Mouse (Mus musculus) midbrain, embryonic 12.5 days (tissue): ENCODE results near the gene Tuba1b. TPM values are rescaled to one million over a fixed set of nuclear protein-coding genes. Genes with fewer than 3 reads are reported as not detected.

Experiments used
- ATAC-seq: fragments of 200-750 bp; cut with Nextera tagmentation; 2 replicates; pipeline ENCODE4 v1.8.0; 2017; ENCODE audit warnings: low read depth, moderate TSS enrichment, moderate library complexity; ENCODE audit not compliant: low FRiP score
- H3K27ac ChIP-seq: fragments of 300-500 bp; sonication (generic); replicated peaks from 2 replicates; pipeline ENCODE4 v1.5.1; 2016; ENCODE audit warnings: mild to moderate bottlenecking
- H3K27me3 ChIP-seq: fragments of 300-500 bp; sonication (generic); 2 replicates; pipeline ENCODE4 v1.6.1; 2016; ENCODE audit warnings: mild to moderate bottlenecking
- H3K36me3 ChIP-seq: fragments of 300-500 bp; sonication (generic); 2 replicates; pipeline ENCODE4 v1.6.1; 2016
- H3K4me1 ChIP-seq: fragments of 300-500 bp; sonication (generic); 2 replicates; pipeline ENCODE4 v1.6.1; 2016
- H3K4me2 ChIP-seq: fragments of 300-500 bp; sonication (generic); replicated peaks from 2 replicates; pipeline ENCODE4 v1.6.1; 2016; ENCODE audit warnings: mild to moderate bottlenecking, moderate library complexity
- H3K4me3 ChIP-seq: fragments of 300-500 bp; sonication (generic); 2 replicates; pipeline ENCODE4 v1.5.1; 2016; ENCODE audit warnings: mild to moderate bottlenecking
- H3K9ac ChIP-seq: fragments of 300-500 bp; sonication (generic); replicated peaks from 2 replicates; pipeline ENCODE4 v1.6.1; 2016; ENCODE audit warnings: mild to moderate bottlenecking, moderate library complexity
- H3K9me3 ChIP-seq: fragments of 300-500 bp; sonication (generic); 2 replicates; pipeline ENCODE4 v1.6.1; 2016; ENCODE audit warnings: mild to moderate bottlenecking
- WGBS: fragments of 180-500 bp; shearing (Covaris S2); methylation state at CpG from one replicate; pipeline ENCODE4 v1.1.7; 2016; 5-methylcytosine and 5-hydroxymethylcytosine counted together
- polyA plus RNA-seq: library from polyadenylated mRNA; unstranded; fragments of >200 nt; fragmentation: Nextera tagmentation; extraction: Ambion mirVana; gene quantifications from 2 replicates; pipeline ENCODE4 v1.2.1, GENCODE M21; 2016

The Tuba1b gene
- polyA plus RNA-seq, 1 experiment from 2014 or later, result 1,635 TPM

DNA sequence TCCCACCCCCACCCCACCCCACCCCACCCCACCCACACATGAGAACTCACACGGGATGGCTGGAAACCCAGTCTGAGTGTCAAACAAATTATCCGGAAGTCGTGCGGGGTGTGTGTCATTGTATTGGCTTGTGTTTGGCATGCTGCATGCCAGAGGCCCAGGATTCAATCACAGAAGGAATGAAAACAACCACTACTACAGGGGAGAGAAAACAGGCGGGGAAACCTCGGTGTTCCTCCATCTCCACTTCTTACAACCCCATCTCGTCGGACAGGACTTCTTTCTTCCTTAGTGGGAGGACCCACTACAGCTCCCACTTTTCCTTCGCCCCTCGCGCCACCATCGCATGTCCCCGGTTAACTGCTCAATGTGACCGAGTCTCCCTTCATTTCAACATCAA lies 17.3 kb downstream of the Tuba1b start:
- H3K4me2 ChIP-seq, result peak overlapping the region; percentile 86
- no peaks in the 10 kb centered on the region for H3K9me3 ChIP-seq
- peak overlapping the region; percentile 96 for H3K27ac ChIP-seq
- H3K36me3 ChIP-seq, result peaks cover 28% of the 10 kb centered on the region
- peak overlapping the region; percentile 91 for H3K9ac ChIP-seq
- WGBS, result under 1% methylated on average over 14 of the region's 14 CpGs
- ATAC-seq, result no peak
- H3K27me3 ChIP-seq, result no peaks in the 10 kb centered on the region
- H3K4me1 ChIP-seq, result peaks cover 30% of the 10 kb centered on the region
- peak overlapping the region; percentile 91 for H3K4me3 ChIP-seq

GRCm38 (mm10) chr15:98916016-98916415 lies 18.3 kb downstream of the Tuba1b start:
- H3K9me3 ChIP-seq, result no peaks in the 10 kb centered on the region
- peak overlapping the region; percentile 86 for H3K4me2 ChIP-seq
- H3K9ac ChIP-seq, result peak overlapping the region; percentile 91
- no peak overlapping the region for H3K27ac ChIP-seq
- no peak for ATAC-seq
- 91% methylated on average over 4 of the region's 4 CpGs for WGBS
- H3K27me3 ChIP-seq, result no peaks in the 10 kb centered on the region
- H3K4me1 ChIP-seq, result peaks cover 30% of the 10 kb centered on the region
- H3K4me3 ChIP-seq, result peak overlapping the region; percentile 91
- H3K36me3 ChIP-seq, result peaks cover 39% of the 10 kb centered on the region

- WGBS, result 89% methylated on average over 6 of the region's 6 CpGs
- Histone ChIP-seq H3K27ac (no peak overlapping the region), H3K9ac (no peak overlapping the region), H3K27me3 (no peaks in the 10 kb centered on the region), H3K9me3 (no peaks in the 10 kb centered on the region), H3K36me3 (peaks cover 50% of the 10 kb centered on the region), H3K4me3 (no peak overlapping the region), H3K4me2 (no peak overlapping the region), H3K4me1 (peaks cover 30% of the 10 kb centered on the region)
- no peak for ATAC-seq
Observed at GRCm38 (mm10) chr15:98914903-98915302, 19.5 kb downstream of the Tuba1b start.

DNA sequence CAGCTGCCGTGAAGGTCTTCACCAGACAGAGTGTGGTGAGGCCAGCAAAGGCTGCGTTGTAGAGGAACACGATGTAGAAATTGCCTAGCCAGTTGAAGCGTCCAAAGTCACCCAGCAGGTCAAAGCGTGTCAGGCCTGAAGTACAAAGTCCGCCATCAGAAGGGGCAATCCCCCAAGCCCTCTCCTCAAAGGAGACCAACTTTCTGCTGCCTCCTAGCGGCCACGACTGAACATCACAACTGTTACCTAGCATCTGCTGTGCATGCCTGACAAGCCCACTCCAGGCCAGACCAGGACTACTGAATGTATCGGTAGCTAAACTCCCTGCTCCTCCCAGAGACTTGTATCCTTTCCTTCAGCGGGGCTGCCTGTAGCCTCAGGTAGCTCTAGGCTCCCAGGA lies 29.7 kb downstream of the Tuba1b start:
- H3K9me3 ChIP-seq, result no peaks in the 10 kb centered on the region
- no peaks in the 10 kb centered on the region for H3K4me1 ChIP-seq
- H3K4me2 ChIP-seq, result no peak overlapping the region
- WGBS, result 27% methylated on average over 10 of the region's 10 CpGs
- peaks cover 11% of the 10 kb centered on the region for H3K27me3 ChIP-seq
- no peak overlapping the region for H3K9ac ChIP-seq
- H3K36me3 ChIP-seq, result peaks cover 64% of the 10 kb centered on the region
- ATAC-seq, result no peak
- no peak overlapping the region for H3K4me3 ChIP-seq
- no peak overlapping the region for H3K27ac ChIP-seq

GRCm38 (mm10) chr15:98902600-98902999 lies 31.8 kb downstream of the Tuba1b start:
- Histone ChIP-seq H3K27me3 (peaks cover 31% of the 10 kb centered on the region), H3K4me1 (peaks cover 9% of the 10 kb centered on the region), H3K4me2 (no peak overlapping the region), H3K4me3 (no peak overlapping the region), H3K9me3 (no peaks in the 10 kb centered on the region), H3K9ac (no peak overlapping the region), H3K36me3 (peaks cover 43% of the 10 kb centered on the region), H3K27ac (no peak overlapping the region)
- ATAC-seq, result no peak
- WGBS, result 94% methylated on average over 2 of the region's 2 CpGs

DNA sequence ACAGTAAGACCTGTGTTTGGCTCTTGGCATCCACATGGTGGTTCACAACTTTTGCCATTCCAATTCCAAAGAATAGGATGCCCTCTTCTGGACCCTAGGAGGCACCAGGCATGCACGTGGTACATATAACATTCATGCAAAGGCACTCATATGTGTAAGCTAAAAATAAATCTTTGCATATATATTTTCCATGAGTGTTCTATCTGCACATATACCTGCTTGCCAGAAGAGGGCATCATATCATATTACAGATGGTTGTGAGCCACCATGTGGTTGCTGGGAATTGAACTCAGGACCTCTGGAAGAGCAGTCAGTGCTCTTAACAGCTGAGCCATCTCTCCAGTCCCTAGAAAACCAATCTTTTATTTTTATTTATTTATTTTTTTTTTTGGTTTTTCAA lies 32.8 kb downstream of the Tuba1b start:
- no peak for ATAC-seq
- 62% methylated on average over 1 of the region's 1 CpGs for WGBS
- peaks cover 34% of the 10 kb centered on the region for H3K36me3 ChIP-seq
- no peak overlapping the region for H3K27ac ChIP-seq
- H3K4me2 ChIP-seq, result no peak overlapping the region
- no peak overlapping the region for H3K9ac ChIP-seq
- no peak overlapping the region for H3K4me3 ChIP-seq
- peaks cover 42% of the 10 kb centered on the region for H3K27me3 ChIP-seq
- H3K4me1 ChIP-seq, result peaks cover 16% of the 10 kb centered on the region
- no peaks in the 10 kb centered on the region for H3K9me3 ChIP-seq

DNA sequence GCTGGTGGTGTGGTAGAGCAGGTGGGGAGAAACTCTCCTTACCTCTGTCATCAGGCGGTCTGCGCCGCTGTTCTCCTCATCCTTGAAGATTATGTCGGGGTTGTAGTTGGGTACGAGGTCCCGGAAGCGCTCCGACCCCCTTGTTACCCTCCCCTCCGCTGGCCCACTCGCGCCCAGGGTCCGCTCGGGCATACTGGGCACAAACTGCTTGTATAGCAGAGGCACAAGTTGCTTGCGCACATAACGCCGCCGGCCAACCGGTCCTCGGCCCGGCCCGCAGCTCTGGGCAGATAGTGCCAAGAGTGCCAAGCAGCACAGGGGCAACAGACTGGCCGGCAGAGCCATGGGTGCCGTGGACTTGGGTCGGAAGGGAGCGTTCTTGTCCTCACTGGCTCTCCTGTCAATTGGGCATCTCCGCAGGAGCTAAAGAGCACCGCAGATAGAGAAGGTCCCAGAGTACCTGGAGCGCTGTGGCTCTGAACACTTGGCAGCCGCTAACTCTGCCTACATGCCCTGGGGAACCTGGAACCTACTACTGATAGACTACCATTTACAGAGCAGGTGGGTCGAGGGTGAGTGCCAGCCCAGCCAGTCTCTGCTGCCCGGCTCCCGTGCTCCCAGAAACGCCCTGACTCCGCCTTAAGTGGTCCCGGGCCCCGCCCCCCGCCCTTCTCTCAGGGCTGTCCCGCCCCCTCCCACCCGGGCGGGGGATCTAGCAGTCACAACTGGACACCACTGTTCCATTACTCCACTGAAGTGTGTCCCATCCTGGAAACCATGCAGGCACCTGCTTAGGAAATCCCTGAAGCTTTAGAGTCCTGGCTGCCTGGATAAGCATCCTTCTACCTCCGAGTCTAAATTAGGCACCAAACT lies 36.2 kb downstream of the Tuba1b start, which contains the start of gene Dhh:
Dhh (minus strand) TSS at position 613 of the 873 bp plus-strand sequence.
- Histone ChIP-seq H3K36me3 (peaks cover 3% of the 10 kb centered on the region; the same call in 1 of the 2 replicates), H3K4me2 (peak within 1 kb of the TSS; percentile 39), H3K4me1 (peaks cover 44% of the 10 kb centered on the region), H3K27ac (no peak within 1 kb of the TSS), H3K9ac (peak within 1 kb of the TSS; percentile 4; the same call in 1 of the 2 replicates), H3K4me3 (peak within 1 kb of the TSS; percentile 16), H3K27me3 (peaks cover 76% of the 10 kb centered on the region), H3K9me3 (no peaks in the 10 kb centered on the region)
- no peak for ATAC-seq
- under 1% methylated on average over 41 of the region's 41 CpGs for WGBS

GRCm38 (mm10) chr15:98897495-98897894 lies 36.9 kb downstream of the Tuba1b start:
- no peaks in the 10 kb centered on the region for H3K36me3 ChIP-seq
- H3K4me2 ChIP-seq, result peak overlapping the region; percentile 39; the same call in 1 of the 2 replicates
- H3K4me3 ChIP-seq, result peak overlapping the region; percentile 16
- 3% methylated on average over 10 of the region's 10 CpGs for WGBS
- peaks cover 44% of the 10 kb centered on the region for H3K4me1 ChIP-seq
- H3K27ac ChIP-seq, result no peak overlapping the region
- no peak for ATAC-seq
- peaks cover 82% of the 10 kb centered on the region for H3K27me3 ChIP-seq
- no peak overlapping the region for H3K9ac ChIP-seq
- no peaks in the 10 kb centered on the region for H3K9me3 ChIP-seq

- Histone ChIP-seq H3K27ac (no peak overlapping the region), H3K9ac (peak overlapping the region; percentile 45), H3K4me2 (peak overlapping the region; percentile 90), H3K9me3 (no peaks in the 10 kb centered on the region), H3K4me1 (peaks cover 44% of the 10 kb centered on the region), H3K36me3 (no peaks in the 10 kb centered on the region), H3K4me3 (peak overlapping the region; percentile 33), H3K27me3 (peaks cover 98% of the 10 kb centered on the region)
- WGBS, result 1% methylated on average over 41 of the region's 41 CpGs
- 0 out of 2 replicates have a peak, but pooled peaks have one; percentile 46 for ATAC-seq
Observed at GRCm38 (mm10) chr15:98895635-98896589, 38.5 kb downstream of the Tuba1b start.

DNA sequence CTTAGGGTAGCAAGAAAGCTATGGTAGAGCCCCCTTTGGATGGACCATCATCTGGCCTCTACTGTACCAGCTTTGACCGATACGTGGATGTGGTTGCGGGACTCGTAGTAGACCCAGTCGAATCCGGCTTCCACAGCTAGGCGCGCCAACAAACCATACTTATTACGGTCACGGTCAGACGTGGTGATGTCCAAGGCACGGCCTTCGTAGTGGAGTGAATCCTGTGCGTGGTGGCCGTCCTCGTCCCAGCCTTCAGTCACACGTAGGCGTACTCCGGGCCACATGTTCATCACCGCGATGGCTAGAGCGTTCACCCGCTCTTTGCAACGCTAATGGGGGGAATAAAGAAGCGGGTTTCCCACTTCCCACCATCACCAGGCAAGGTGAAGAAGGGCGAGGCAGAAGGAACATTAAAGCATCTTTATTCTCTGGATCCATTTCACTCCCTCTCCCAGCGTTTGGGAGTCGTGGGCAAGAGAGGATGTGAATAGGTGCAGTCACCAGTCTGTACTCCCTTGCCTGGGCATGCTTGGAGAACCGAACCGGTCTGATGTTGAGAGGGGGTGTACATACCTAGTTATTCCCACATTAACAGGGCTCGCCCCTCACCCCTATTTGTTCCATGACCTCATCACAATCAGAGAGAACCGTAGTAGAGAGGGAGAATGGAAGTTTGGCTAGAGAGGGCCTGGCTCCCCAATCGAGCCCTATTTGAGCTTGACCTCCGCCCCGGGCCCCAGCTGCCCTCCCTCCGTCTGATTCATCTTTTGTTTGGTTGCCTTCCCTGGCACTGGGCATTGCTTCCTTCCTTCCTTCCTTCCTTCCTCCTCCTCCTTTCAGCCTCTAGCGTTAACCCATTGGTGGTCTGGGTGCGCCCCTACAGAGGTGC lies 39.4 kb downstream of the Tuba1b start:
- peaks cover 93% of the 10 kb centered on the region for H3K27me3 ChIP-seq
- H3K9ac ChIP-seq, result peak overlapping the region; percentile 45
- ATAC-seq, result no peak
- no peaks in the 10 kb centered on the region for H3K9me3 ChIP-seq
- H3K4me1 ChIP-seq, result peaks cover 44% of the 10 kb centered on the region
- no peak overlapping the region for H3K27ac ChIP-seq
- peak overlapping the region; percentile 90 for H3K4me2 ChIP-seq
- H3K4me3 ChIP-seq, result peak overlapping the region; percentile 47
- H3K36me3 ChIP-seq, result no peaks in the 10 kb centered on the region
- WGBS, result 3% methylated on average over 38 of the region's 38 CpGs
